Mouse (Mus musculus) lung, postnatal 25 days (tissue): ENCODE data around the gene Ankrd33b.

Experiments
- DNase-seq: peaks from one replicate; pipeline ENCODE4 v3.0.0; 2022; ENCODE audit warnings: low spot score

Gene Ankrd33b

DNA sequence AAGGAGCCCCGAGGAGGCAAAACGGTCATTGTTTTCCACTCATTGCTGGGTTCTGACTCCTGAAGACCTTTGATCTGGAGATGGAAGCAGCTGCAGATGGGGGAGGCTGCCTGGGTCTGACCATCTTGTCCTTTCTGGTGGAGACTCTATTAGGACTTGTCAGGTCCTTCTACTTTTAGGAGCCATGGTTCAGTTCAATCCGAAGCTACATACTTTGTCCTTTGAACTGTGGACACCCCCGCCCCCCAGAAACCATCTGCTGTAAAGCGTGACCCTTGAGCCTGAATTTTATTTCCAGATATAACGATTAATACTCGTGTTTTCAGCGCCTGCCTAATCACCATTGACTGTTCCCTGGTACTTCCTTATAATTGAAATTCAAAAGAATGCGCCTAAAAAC is 105.2 kb downstream of the Ankrd33b start:
- DNase-seq, result no peak

DNA sequence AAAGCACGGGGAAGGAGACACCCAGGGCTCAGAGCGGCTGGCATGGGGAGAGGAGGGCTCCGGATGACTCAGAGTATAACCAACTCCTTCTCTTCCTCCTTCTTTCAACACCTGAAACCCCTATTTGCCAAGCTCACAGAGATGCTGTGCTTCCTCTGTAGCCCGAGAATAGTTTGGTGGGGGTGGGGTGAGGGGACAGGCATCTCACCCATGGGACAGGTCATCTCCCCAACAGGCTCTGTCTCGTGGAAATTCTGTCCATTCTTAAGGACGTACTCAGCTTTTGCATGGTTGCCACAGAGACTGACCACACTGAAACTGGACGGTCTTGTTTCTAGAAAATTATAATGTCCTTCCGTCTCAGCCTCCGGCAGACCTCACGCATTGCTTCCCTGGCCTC is 106.4 kb downstream of the Ankrd33b start:
- no peak for DNase-seq

DNA sequence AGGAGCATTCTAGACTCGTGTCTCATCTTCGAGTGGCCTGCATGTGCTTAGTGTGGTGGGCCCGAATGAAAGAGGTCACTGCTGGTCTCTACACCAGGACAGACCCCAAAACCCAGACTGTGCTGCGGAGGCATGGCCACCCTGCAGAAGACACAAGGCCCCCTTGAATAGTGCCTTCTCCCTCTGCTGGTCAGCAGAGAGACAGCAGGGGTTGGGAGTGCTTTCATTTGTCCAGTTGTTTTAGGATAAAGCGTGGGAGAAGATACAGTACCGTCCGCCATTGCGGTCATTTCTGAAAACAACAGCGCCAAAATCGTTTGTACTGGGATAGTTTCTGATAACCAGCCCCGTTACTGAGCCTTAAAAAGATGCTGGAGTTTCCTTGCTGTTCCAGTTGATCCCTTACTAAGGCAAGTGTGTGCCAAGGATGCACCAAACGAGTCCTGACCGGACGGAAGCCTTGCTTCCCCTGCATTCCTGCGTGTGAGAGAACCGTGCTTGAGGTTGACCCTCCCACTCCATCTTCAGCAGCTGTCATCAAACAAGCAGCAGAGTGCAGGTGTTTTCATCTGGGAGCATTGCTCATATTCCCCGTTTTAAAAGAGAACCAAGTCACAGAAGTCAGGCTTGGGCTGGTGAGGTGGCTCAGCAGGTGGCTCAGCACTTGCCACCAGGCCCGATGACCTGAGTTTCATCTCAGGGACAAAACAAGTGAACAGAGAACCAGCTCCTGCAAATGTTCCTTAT is 108.7 kb downstream of the Ankrd33b start:
- no peak for DNase-seq

DNA sequence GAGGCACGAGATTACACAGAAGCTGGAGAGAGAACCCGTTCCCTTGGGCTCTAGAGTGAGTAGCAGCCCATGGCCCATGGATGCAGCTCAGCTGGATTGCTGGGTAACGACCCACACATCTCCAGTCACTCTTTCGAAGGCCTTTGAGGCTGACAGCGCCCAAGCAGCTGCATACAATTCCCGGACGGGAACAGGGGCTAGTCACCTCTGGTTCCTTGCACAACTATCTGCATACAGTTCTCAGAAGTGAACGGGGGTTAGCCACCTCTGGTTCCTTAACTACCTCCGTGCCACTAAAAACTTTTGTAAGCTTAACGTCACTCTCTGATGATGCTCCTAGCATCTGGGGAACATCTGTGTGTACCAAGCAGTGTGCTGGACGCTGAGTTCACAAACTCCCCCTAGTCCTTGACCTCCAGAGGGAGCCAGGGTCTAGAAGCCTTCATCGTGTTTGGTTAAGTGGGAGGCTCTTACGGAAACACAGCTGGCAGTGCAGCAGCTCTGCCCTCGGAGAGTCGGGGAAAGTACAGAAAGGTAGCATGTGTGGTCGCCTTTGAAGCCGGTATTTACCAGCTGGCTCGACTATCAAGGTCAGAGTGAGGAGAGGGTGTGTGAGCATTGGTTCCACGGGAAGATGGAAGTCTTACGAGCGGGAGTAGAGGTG is 109.4 kb downstream of the Ankrd33b start:
- DNase-seq, result no peak

DNA sequence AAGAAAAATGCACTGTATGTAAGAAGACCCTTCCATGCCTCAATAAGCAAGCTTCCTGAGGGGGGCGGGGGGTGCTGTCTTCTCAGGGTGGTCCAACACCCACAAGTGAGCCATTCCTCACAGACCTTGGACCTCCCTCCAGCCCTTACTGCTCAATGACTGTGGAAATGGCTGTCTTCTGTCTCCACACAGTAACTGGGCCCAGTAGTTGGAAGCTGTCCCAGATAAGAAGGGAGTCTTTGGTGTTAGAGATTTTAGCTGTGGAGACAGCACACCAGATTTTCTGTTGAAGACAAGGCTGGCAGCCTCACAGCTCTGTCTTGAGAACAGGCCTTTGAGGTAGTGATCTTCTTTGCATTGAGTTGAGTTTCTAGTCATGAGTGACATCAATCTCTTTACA is 110.2 kb downstream of the Ankrd33b start:
- DNase-seq, result no peak

DNA sequence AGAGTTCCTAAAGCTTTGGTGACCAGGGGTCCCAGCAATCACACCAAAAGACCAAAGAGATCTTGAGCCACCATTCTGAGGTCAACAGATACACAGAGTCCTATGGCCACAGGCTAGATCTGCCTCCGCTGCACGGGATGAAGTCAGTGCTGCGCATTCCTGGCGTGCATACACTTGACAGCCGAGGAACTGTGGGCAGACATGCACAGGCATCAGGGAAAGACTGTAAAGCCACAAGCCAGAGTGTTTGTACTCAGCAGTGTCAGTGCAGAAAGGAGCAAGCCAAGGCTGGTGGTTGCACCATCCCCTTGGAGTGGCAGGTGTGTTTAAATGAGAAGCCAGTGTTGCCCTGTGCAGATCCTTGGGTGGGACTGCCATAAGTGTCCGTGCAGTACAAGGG is 111.8 kb downstream of the Ankrd33b start:
- no peak for DNase-seq

DNA sequence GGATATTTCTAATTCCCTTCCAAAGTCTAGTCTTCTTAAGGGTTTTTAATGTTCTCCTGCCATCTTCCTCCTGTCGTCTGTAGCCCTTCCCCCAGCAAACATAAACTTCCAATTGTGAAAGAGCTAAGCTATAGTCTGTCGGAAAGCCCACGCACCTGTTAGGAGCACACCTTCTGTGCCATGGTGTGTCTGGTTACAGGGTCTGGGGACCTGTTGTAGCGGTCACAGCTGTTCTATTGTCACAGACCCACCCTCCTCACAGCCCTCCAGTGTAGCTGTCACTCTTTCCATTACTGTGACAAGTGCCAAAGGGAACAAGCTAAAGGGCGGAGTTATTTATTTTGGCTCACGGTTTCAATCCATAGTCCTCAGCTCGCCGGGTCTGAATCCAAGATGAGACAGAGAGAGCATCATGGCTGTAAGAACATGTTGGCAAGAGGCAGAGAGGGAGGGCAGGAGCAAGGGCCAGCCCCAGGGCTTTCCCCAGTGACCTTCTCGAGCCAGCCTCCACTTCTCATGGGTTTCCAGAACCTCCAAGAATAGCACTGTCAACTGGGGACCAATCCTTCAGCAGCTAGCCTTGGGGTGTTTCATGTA is 112.5 kb downstream of the Ankrd33b start:
- no peak for DNase-seq

DNA sequence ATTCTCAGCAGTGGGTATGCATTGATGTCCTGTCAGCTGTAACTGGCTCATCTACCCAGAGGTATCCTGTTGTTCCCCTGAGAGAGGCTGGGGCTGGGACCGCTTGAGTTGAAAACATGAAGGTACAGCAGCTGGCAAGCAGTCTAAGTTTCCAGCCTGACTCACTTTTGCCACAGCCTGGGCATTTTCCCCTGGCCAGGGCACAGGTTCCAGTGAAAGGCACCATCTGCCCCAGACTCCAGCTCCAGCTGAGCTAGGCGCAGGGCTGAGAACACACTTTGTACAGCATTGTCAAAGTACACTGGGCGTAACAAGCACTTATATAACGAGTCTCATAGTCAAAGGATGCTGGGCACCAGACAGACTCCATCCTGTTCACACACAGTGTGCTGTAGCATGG is 113.6 kb downstream of the Ankrd33b start:
- no peak for DNase-seq

DNA sequence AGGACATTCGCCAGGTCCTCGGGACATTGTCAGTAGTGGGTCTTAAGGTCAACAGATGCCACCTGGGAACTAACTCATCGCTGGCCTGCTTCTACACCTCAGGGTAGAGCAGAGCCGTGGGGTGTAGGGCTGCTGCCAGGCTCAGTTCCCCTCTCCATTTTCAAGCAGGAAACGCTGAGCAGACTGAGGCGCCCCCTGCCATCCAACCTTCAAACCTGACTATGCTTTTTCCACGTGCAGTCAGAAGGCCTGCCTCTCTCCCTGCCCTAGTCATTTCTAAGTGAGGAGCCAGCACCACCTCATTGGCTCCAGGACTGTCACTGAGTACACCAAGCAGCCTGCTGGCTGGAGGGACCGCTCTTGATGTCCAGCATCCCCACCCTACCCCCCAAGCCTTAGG is 114.1 kb downstream of the Ankrd33b start:
- DNase-seq, result no peak

DNA sequence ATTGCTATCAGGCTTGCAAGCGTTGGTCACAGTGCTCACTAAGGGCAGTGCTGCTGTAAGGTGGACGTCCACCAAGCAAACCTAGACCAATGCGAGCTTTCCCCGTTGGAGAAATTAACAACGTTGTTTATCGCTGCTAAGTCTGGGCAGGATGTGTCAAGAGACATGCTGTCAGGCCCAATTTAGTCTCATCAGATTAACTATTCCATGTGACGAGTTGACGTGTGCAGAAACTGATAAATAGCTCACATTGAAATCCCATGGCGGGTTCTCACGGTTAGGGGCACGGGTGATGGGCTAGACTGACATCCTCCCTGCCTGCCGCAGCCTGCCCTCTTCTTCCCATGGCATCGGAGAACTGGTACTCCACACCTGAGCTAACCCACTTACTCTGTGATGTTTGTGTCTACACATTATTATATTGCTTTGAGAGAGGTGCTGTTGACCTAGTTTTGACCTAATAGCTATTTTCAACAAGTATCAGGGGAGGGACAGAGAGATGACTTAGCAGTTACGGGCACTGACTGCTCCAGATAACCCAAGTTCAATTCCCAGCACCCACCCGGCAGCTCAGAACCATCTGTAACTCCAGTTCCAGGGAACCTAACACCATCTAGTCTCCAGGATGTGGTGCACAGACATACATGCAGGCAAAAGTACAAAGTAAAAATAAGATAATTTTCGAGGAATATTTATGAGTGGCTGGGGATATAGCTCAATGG is 114.8 kb downstream of the Ankrd33b start:
- no peak for DNase-seq

DNA sequence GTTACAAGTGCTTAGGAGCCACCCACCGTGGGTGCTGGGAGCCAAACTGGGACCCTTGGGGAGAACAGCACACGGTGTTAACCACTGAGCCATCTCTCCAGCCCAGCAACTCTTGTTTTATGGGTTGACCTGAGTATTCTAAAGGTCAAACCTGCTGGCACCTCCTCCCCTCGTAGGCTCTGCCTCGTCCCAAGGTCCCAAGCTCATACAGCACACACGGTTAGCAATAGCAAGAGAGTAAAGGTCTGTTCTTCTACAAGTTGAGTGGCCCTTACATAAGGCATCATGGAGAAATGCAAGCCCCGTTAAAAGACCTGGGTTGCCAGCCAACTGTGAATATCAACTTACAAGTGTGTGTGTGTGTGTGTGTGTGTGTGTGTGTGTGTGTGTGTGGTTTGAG is 116.3 kb downstream of the Ankrd33b start:
- no peak for DNase-seq

DNA sequence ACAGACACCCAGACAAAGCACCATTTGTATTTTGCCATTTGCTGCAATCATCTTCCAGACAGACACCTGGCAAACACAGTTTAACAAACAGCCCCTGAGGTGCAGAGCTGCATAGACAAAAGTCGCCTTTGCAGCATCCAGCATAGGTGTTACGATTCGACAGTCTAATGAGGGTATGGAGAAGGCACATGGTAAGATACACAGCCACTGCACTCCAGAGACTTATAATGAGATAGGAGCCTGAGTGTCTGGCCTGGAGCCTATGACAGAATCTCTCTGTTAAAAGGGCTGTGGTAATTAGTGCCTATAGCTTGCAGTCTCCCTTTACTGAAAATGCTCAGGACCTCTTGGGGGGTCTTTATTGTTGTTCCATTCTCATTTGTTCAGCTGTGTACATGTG is 116.8 kb downstream of the Ankrd33b start:
- no peak for DNase-seq

DNA sequence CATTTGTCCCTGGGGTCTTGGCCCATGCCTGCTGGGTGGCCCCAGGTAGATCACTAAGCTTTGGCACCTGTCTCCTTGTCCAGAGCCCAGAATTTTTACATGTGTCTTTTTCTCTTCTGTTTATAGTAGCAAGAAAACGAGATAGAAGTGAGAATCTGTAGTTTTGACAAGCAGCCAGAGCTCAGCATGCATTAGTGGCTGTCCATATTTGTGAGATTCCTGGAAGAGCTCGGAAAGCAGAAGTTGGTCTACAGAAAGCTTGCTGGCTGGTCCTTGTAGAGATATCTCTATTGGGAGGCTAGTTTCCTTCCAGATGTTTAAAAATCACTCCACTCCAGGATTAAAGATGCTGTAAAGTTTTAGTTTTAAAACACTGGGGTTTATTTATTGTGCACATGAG is 117.5 kb downstream of the Ankrd33b start:
- no peak for DNase-seq

DNA sequence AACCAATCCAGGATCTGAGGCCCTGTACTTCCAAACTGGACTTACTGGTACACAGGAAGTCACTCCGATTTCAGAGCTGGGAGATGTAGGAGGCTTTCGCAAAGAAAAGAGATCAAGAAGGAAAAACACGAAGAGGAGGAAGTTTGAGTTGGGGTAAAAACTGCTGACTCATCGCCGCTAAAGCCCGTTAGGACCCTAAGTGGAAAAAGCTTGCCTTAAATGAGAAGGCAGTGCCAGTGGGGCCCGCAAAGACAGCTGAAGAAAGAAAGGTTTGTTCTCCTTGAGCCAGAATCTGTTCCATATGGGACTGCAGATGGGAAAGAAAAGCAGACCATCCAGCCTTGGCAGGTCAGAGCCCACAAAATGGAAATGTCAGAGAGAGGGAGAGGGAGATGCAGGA is 118.6 kb downstream of the Ankrd33b start:
- DNase-seq, result no peak

DNA sequence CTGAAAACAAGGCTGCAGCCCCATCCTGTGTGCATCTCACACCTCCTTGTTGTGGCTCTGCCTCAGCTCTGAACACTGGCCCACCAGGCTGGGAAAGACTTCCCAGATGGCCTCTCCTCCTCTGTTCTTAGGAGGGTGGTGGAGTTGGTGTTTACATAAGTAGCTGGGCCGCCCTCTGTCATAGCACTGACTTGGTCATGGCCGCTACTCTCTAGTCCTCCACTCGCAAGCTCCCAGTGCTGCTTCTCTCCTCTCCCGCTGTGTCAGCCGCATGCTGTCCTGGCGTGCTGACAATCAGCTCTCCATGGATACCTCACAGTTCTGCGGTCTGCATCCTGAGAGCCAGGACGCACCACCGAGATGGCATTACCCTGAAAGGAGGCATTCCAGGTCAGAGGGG is 120.5 kb downstream of the Ankrd33b start:
- no peak for DNase-seq

DNA sequence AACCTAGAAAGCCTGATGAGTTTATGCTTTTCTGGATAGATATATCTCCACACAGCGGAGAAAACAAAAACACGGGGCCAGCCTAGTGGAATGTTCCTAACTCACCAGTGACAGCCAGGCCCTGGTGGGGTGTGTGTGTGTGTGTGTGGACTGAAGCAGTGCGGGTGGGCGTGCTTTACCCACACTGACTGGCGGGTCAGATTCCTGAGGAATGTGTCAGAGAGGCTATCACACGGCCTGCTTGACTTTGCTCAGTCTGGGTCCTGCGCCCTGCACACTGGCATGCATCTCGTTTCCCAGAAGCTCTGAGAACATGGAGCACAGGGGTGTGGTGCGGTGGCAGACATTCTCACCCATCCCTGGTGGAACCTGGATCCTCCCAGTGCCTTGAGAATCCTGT is 121.6 kb downstream of the Ankrd33b start:
- DNase-seq, result no peak

DNA sequence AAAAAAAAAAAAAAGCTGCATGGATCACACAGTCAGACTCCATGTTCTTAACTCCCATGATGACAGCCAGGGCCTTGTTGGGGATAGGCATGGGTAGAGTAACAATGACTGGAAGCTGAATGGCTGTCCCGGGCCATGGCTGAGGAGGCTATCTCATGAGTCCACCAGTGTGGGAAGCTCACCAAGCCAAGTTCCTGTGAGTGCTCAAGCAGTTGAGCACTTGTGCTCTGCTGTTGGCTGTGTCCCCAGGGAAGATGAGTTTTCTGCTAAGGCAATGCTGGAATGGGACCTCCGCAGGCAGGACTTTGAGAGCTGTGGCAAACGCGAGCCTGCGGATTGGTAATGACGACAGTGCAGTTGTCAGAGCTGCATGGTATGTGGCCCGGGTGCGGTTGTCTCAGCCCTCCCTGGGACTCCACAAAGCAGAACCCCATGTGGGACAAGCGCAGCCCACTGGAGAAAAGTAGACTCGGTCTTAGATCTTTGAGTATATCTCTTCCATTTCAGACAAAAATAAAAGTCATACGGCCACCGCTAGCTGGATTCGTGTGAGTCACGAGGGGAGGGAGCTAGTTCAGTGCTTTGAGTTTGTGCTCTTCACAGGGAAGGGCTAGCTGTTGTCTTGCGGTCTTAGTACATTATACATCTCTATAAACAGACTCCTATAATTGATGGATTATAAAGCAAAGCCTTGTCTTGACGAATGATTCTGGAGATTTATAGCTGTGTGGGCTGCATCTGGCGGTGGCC is 122.7 kb downstream of the Ankrd33b start:
- DNase-seq, result no peak

DNA sequence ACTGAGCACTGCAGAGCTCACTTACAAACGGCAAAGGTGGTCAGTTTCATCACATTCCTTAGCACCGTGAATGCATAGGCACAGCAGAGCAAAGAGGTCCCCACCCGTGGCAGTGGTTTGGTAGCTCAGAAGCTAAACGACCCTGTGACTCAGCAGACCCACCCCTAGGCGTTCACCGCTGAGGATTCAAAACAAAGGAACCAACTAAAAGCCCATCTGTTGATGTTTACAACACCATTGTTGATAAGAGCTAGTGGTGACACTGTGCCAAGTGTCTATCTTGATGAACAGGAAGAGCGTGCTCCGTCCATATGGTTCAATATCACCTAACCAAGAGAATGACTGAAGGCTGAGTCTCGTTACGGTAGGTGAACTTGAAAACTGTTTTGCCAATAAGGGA is 124.3 kb downstream of the Ankrd33b start:
- no peak for DNase-seq
